Mouse (Mus musculus): ENCODE measurements at regions not wholly inside any gene's neighbourhood (a gene's known extent, or its start where the extent isn't known, plus 50 kb on each side); places are given as distances from the start of the nearest gene placed in this dataset.

DNA sequence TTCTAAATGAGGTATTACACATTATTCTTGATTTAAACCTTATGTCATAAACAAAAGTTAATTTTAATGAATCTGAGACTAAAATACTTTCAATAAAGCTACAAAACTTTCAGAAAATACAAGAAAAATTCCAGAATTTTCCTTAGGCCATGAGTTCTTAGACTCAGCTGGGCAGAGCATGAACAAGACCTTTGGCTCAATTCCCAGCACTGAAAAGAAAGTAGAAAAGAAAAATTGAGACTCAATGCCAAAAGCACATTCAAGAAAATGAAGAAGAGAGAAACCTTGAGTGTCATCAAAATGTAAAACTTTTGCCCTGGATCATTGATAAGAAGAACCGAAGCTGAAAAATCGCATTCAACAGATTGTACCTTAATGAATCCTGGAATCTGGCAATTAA, 137.8 kb upstream of the Gm9747 start:
- no peak for TF ChIP-seq GATA4 (IDR thresholded peaks at IDR 0.05; ENCODE audit: insufficient replicate concordance, low read length)

DNA sequence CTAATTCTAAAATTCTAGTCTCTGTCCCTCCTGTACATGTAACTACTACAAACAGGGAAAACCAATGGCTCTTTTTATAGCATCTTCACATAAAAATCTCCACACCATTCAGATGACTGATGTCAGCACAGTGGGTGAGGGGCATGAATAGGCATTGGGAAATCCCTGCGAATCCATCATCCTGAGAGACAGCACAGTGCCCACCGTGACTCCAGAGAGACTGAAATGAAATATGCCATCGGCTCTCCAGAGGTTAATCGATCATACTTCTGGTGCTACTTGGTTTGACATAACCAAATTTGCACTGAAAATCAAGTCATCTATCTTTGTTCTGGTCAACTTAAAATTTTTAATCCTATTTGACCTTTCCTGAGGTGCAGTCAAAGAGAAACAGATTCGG, 126.2 kb upstream of the Gm9747 start:
- TF ChIP-seq GATA4 (IDR thresholded peaks at IDR 0.05; ENCODE audit: insufficient replicate concordance, low read length) = no peak

- no peak for TF ChIP-seq GATA4 (IDR thresholded peaks at IDR 0.05; ENCODE audit: insufficient replicate concordance, low read length)
These were observed 122.8 kb upstream of the Gm9747 start for GRCm38 (mm10) chr1:82110071-82110635.

- no peak for TF ChIP-seq GATA4 (IDR thresholded peaks at IDR 0.05; ENCODE audit: insufficient replicate concordance, low read length)
These were observed 120.5 kb upstream of the Gm9747 start for GRCm38 (mm10) chr1:82112401-82112800.

DNA sequence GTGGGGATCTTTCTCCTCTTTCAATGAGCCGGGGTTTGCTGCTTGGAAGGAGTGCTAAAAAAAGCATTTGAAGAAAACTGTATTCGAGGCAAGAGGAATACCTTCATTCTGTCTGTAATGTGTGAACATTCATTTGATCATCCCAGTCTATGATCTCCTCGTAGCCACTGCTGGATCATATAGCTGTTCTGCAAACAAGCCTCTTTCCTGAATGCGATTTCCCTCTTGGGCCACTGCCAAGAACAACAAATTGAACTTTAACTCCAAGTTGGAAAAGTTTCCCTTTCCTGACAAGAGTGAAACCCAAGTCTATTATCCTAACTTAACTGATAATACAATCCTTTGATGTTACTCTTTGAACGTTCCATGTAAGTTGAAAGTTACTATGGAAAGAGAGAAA, 108.4 kb upstream of the Gm9747 start:
- no peak for TF ChIP-seq GATA4 (IDR thresholded peaks at IDR 0.05; ENCODE audit: insufficient replicate concordance, low read length)

- TF ChIP-seq GATA4 (IDR thresholded peaks at IDR 0.05; ENCODE audit: insufficient replicate concordance, low read length) = no peak
These were observed 103.1 kb upstream of the Gm9747 start for GRCm38 (mm10) chr1:82129700-82130275.

DNA sequence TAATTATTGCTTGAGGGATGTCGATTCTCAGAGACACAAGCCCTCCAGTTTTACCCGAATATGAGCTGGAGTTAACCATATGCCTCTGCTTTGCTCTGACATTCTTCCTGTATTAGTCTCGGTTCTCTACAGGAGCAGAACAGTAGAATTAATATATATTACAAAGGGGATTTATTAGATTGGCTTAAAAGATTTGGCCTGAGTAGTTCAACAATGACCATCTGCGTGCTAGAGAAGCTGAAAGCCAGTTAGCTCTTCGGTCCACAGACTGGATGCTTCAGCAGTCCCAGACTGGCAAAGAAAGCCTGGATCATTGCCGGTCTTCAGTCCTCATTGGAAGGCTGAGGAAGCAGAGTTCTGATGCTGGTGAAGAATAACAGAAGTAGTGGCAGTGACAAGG, 100.4 kb upstream of the Gm9747 start:
- no peak for TF ChIP-seq GATA4 (IDR thresholded peaks at IDR 0.05; ENCODE audit: insufficient replicate concordance, low read length)

GRCm38 (mm10) chr1:82134938-82135337, 98.0 kb upstream of the Gm9747 start:
- TF ChIP-seq GATA4 (IDR thresholded peaks at IDR 0.05; ENCODE audit: insufficient replicate concordance, low read length) = no peak

GRCm38 (mm10) chr1:82135761-82136331, 97.1 kb upstream of the Gm9747 start:
- TF ChIP-seq GATA4 (IDR thresholded peaks at IDR 0.05; ENCODE audit: insufficient replicate concordance, low read length) = no peak

DNA sequence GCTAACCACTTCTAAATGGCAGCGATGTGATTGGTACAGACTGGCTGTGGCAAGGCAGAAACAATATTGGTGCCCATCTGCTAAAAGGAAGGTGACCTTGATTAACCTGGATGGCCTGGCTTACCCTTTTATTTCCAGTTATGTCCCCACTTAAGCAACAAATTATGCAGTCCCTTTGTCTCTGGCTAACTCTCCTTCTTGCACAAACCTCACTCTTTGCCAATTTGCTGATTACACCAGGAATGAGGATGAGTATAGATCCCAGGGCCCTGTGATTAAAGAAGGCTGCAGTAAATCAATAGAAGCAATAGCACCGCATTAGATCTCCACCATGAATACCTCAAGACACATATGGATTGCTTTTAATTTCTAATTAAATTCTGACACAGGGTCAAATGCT, 87.7 kb upstream of the Gm9747 start:
- no peak for TF ChIP-seq GATA4 (IDR thresholded peaks at IDR 0.05; ENCODE audit: insufficient replicate concordance, low read length)

GRCm38 (mm10) chr1:82150219-82151128, 82.4 kb upstream of the Gm9747 start:
- TF ChIP-seq GATA4 (IDR thresholded peaks at IDR 0.05; ENCODE audit: insufficient replicate concordance, low read length) = no peak

GRCm38 (mm10) chr1:82155961-82156360, 77.0 kb upstream of the Gm9747 start:
- TF ChIP-seq GATA4 (IDR thresholded peaks at IDR 0.05; ENCODE audit: insufficient replicate concordance, low read length) = no peak

DNA sequence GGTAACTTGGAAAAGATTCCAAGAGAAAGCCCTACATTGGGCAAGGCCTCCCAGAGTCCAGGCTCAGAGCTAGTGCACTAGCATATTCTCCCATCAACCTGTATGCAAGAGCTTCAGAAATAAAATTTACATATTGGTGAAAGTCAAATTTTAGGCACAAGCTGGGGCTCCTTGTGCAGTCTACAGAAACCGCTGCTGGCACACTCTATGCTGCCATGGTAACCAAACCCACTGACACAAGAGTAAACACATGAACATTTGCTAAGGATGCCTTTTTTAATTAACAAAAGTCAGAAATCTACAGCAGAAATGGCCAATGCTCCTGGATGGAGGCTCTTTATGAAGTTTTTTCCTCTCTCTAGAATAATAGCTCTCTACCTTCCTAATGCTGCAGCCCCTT, 75.9 kb upstream of the Gm9747 start:
- no peak for TF ChIP-seq GATA4 (IDR thresholded peaks at IDR 0.05; ENCODE audit: insufficient replicate concordance, low read length)

DNA sequence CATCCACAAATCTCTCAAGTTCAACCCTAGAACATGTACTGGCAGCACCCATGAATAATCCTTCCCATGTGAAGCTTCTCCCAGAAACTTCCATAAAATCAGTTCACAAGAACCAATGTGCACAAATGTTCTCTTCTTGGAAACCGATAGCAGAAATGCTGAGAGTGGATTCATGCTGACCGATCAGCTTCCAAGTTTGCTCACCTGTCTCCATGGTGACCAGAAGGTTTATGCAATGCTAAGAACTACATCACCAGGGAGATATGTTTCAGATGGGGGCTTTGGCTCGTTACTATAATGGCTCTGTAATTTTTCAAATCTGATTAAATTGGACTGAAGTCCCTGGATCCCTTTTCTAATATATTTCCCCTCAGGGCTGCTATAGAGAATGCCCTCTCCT, 74.4 kb upstream of the Gm9747 start:
- no peak for TF ChIP-seq GATA4 (IDR thresholded peaks at IDR 0.05; ENCODE audit: insufficient replicate concordance, low read length)

- no peak for TF ChIP-seq GATA4 (IDR thresholded peaks at IDR 0.05; ENCODE audit: insufficient replicate concordance, low read length)
These were observed 73.7 kb upstream of the Gm9747 start for GRCm38 (mm10) chr1:82159201-82159600.

GRCm38 (mm10) chr1:82162926-82163325, 70.0 kb upstream of the Gm9747 start:
- TF ChIP-seq GATA4 (IDR thresholded peaks at IDR 0.05; ENCODE audit: insufficient replicate concordance, low read length) = no peak
